Mouse (Mus musculus): Measurements from ENCODE around the gene Gm13030. TPM values are rescaled to one million over a fixed set of nuclear protein-coding genes. Genes with fewer than 3 reads are reported as not detected.
"Not testable (repeated sequence)": the region's sequence is repeated elsewhere in the genome, so short reads cannot be mapped to it uniquely, and the experiment has no call there.

Gm13030 gene
- total RNA-seq, 2 experiments from 2014 or later: not detected

DNA sequence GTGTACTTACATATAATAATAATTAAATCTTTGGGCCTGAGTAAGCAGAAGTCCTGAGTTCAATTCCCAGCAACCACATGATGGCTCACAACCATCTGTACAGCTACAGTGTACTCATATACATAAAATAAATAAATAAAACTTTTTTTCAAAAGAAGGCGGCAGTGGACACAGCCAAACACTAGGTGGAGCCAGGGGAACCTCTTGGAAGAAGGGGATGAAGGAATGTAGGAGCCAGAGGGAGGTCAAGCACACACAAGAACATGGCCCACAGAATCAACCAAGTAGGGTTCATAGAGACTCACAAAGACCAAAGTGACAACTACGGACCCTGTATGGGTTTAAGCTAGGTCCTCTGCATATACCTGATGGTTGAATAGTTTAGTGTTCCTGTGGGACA is 49.1 kb downstream of the Gm13030 start:
- intact Hi-C loops (cut with DNase I): no loop called here

DNA sequence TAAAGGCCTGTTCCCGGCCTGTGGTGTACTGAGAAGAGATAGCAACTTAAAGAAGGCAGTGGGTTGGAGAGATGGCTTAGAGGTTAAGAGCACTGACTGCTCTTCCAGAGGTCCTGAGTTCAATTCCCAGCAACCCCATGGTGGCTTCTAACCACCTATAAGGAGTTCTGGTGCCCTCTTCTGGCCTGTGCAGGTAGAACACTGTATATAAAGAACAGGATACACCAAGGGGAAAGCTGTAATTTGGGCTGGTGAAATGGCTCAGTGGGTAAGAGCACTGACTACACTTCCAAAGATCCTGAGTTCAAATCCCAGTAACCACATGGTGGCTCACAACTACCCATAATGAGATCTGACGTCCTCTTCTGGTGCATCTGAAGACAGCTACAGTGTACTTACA is 49.6 kb downstream of the Gm13030 start:
- DNase-seq (ENCODE audit: low spot score in 2 of 2); intact Hi-C loops (cut with DNase I): not testable (repeated sequence)

More for the DNA sequence above, 49.1 kb downstream of the Gm13030 start:
- no peak for DNase-seq (ENCODE audit: low spot score in 2 of 2)

DNA sequence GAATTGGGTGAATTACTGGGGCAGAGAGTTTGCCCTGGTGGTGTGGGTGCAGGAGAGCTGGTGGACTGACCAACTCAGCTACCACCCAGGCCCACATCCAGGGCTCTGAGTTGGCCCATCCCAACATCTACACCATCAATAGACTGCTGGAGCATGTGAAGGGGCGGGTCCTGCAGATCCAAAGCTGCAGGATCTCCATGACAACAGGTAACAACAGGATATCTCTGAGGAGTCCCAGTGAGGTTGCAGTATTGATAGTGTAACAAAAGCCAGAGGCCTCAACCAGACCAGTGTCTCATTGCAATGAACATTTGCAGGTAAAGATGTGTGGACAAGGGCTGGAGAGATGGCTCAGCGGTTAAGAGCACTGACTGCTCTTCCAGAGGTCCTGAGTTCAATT is 52.7 kb downstream of the Gm13030 start:
- no peak for DNase-seq (ENCODE audit: low spot score in 2 of 2)
- intact Hi-C loops (cut with DNase I): no loop called here

Other genes with a start within 250 kb of the Gm13030 start
- 1 to 10 TPM; 3.1 to 4.3 TPM for gene Vwa5b1, start 238.1 kb downstream of the Gm13030 start, total RNA-seq (2021)
- under 1 TPM in 1 of 2 experiments, not detected in 1; 0.22 TPM for gene Pla2g2c, start 149.2 kb downstream of the Gm13030 start, total RNA-seq (2021)
- gene Ubxn10, start 136.8 kb downstream of the Gm13030 start, total RNA-seq (2021): under 1 TPM; 0.88 to 0.99 TPM
- under 1 TPM; 0.21 to 0.29 TPM for gene Pla2g2f, start 116.3 kb downstream of the Gm13030 start, total RNA-seq (2021)
- gene Pla2g2d, start 98.2 kb downstream of the Gm13030 start, total RNA-seq (2021): under 1 TPM; 0.19 to 0.20 TPM
- 1 to 10 TPM; 2.8 to 4.2 TPM for gene Pla2g5, start 10.5 kb downstream of the Gm13030 start, total RNA-seq (2021)
- gene Pla2g2e, start 4.0 kb upstream of the Gm13030 start, total RNA-seq (2021): not detected
- gene Otud3, start 40.0 kb upstream of the Gm13030 start, total RNA-seq (2021): 10 to 100 TPM; 16.9 to 19.8 TPM
- gene Rnf186, start 93.1 kb upstream of the Gm13030 start, total RNA-seq (2021): not detected
- gene Tmco4, start 98.9 kb upstream of the Gm13030 start, total RNA-seq (2021): 1 to 10 TPM; 1.1 to 1.8 TPM
- 1 to 10 TPM; 5.4 to 6.2 TPM for gene Htr6, start 201.6 kb upstream of the Gm13030 start, total RNA-seq (2021)
- gene Nbl1, start 219.0 kb upstream of the Gm13030 start, total RNA-seq (2021): 10 to 100 TPM; 43.8 to 50.2 TPM